Comparison of ENCODE assay signal across 8 mouse cellular contexts in the genomic region with DNA sequence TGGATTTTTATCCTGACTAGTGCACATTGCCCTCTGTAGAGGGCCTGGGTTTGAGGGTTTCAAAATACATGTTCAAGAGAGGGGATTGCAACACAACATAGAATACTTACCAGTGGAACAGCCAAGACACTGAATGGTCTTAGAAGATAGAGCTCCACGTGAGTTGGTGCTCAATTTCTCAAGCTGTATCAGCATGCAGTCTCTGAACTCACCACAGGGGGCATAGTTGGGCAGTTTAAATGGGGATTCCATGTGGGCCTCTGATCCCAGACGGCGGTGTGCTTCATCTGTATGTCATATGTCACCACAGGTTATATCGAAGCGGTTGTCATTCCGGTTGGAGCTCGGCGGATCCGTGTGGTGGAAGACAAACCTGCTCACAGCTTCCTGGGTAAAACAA.
A peak's percentile ranks its signal among the peaks of the same experiment; 100 is the strongest.
DNase-seq lines count a peak whose midpoint lies in the region; ATAC-seq and TF ChIP-seq lines count a peak whose summit lies in the region.
"Had no signal": no experiment of that assay in that cellular context is flagged by ENCODE, and none has a peak within 500 bp of the region (broad histone marks: within the 10 kb centered on the region; RNA-seq: fewer than 3 reads in every experiment).

No protein-coding gene starts in this region.

- DNase-seq in kidney, adult 9 months, result peak; percentile 48
- DNase-seq in 416B (ENCODE audit: low read depth) (peak; percentile 21), CH12.LX (ENCODE audit: extremely low read depth) (peak; percentile 42)
- DNase-seq in liver, embryonic 14.5 days (ENCODE audit: low read depth in 3 of 3, low spot score in 3 of 3), result no peak
- peak; percentile 75 for DNase-seq in thymus, postnatal 4 days

- no peaks in the 10 kb centered on the region for H3K9me3 ChIP-seq in kidney, embryonic 15.5 days (replicated peaks)
- no peaks in the 10 kb centered on the region for H3K9me3 ChIP-seq in CH12.LX (replicated peaks; ENCODE audit: low read length)
- no peaks in the 10 kb centered on the region for H3K9me3 ChIP-seq in liver, embryonic 14.5 days (ENCODE audit: control insufficient read depth, low read length)
- H3K9me3 ChIP-seq: embryonic facial prominence, embryonic 15.5 days had no signal

- H3K4me3 ChIP-seq in kidney, embryonic 15.5 days (replicated peaks), result no peak overlapping the region
- H3K4me3 ChIP-seq in CH12.LX (replicated peaks in 1 of 3; ENCODE audit: low read depth in 2 of 3, low read length in 2 of 3, poor library complexity in 1 of 3), result no peak overlapping the region
- H3K4me3 ChIP-seq in liver, embryonic 14.5 days (ENCODE audit: insufficient read depth in 1 of 2, low read depth in 2 of 2, low read length in 2 of 2), result no peak overlapping the region
- H3K4me3 ChIP-seq: embryonic facial prominence, embryonic 15.5 days had no signal

- H3K27me3 ChIP-seq in kidney, embryonic 15.5 days, result no peaks in the 10 kb centered on the region
- H3K27me3 ChIP-seq in CH12.LX (replicated peaks), result peaks cover 31% of the 10 kb centered on the region
- H3K27me3 ChIP-seq in liver, embryonic 14.5 days (ENCODE audit: control insufficient read depth, insufficient read depth, low read length), result no peaks in the 10 kb centered on the region
- H3K27me3 ChIP-seq: embryonic facial prominence, embryonic 15.5 days had no signal

- peak; percentile 50 to 71 for TF ChIP-seq CTCF in CH12.LX (conservative IDR thresholded peaks at IDR 0.05 in 1 of 2, IDR thresholded peaks at IDR 0.05 in 1 of 2; ENCODE audit: low read depth in 2 of 2, low read length in 2 of 2)
- peak; percentile 58 for TF ChIP-seq CTCF in liver, embryonic 14.5 days (IDR thresholded peaks at IDR 0.05; ENCODE audit: low read depth)

- no peaks in the 10 kb centered on the region for H3K79me2 ChIP-seq in CH12.LX (replicated peaks; ENCODE audit: control insufficient read depth, extremely low read depth, insufficient read depth, poor library complexity, severe bottlenecking)

- no peak overlapping the region for H3K4me2 ChIP-seq in kidney, embryonic 15.5 days
- no peak overlapping the region for H3K4me2 ChIP-seq in CH12.LX (ENCODE audit: insufficient read depth, low read depth, poor library complexity, severe bottlenecking)
- no peak overlapping the region for H3K4me2 ChIP-seq in liver, embryonic 14.5 days (ENCODE audit: low read depth)
- H3K4me2 ChIP-seq: embryonic facial prominence, embryonic 15.5 days had no signal

- no peak overlapping the region for H3K27ac ChIP-seq in kidney, embryonic 15.5 days
- H3K27ac ChIP-seq in CH12.LX (ENCODE audit: insufficient read depth, low read depth), result no peak overlapping the region
- H3K27ac ChIP-seq in liver, embryonic 14.5 days, result no peak overlapping the region
- H3K27ac ChIP-seq: embryonic facial prominence, embryonic 15.5 days had no signal

- H3K36me3 ChIP-seq in kidney, embryonic 15.5 days, result no peaks in the 10 kb centered on the region
- H3K36me3 ChIP-seq in CH12.LX (replicated peaks in 1 of 2; ENCODE audit: control insufficient read depth in 1 of 2, insufficient read depth in 1 of 2, low read length in 1 of 2), result no peaks in the 10 kb centered on the region
- no peaks in the 10 kb centered on the region for H3K36me3 ChIP-seq in liver, embryonic 14.5 days (replicated peaks; ENCODE audit: control insufficient read depth, insufficient read depth, low read depth)
- H3K36me3 ChIP-seq: embryonic facial prominence, embryonic 15.5 days had no signal

- TF ChIP-seq RAD21 in CH12.LX (IDR thresholded peaks at IDR 0.05; ENCODE audit: low read depth, low read length), result peak; percentile 68

- in situ Hi-C loops in CH12.LX (cut with MboI; ENCODE audit: low pct_ligation_motif_present, low pct_unique_long_range_greater_than_20kb, low sequenced_read_pairs), result loop anchor here (25.0 kb wide), 1 partner anchor 576 kb away; a partner anchor contains a TSS

- no peak for ATAC-seq in kidney, embryonic 15.5 days (replicated peaks; ENCODE audit: low FRiP score)
- peak; percentile 68; the same call in 1 of the 2 replicates for ATAC-seq in common myeloid progenitor, adult 5-6 weeks (replicated peaks; ENCODE audit: low read depth, poor library complexity, severe bottlenecking)
- ATAC-seq in liver, embryonic 14.5 days (ENCODE audit: insufficient read depth), result no peak

- no peak for TF ChIP-seq EP300 in CH12.LX (IDR thresholded peaks at IDR 0.05; ENCODE audit: low read length)
- TF ChIP-seq EP300 in liver, embryonic 14.5 days (IDR thresholded peaks at IDR 0.05; ENCODE audit: low read depth), result no peak

- H3K9ac ChIP-seq in kidney, embryonic 15.5 days, result no peak overlapping the region
- H3K9ac ChIP-seq in CH12.LX (ENCODE audit: insufficient read depth, low read depth), result no peak overlapping the region
- H3K9ac ChIP-seq in liver, embryonic 14.5 days (replicated peaks), result no peak overlapping the region
- H3K9ac ChIP-seq: embryonic facial prominence, embryonic 15.5 days had no signal

- dilution Hi-C loops in CH12.LX (cut with MboI; ENCODE audit: extremely low pct_ligation_motif_present, extremely low pct_unique_long_range_greater_than_20kb, low sequenced_read_pairs), result no loop called here

- WGBS in kidney, embryonic 15.5 days, result 87% methylated on average over 9 of the region's 9 CpGs
- 62% methylated on average over 9 of the region's 9 CpGs for WGBS in liver, embryonic 14.5 days (ENCODE audit: insufficient replicate concordance)

- H3K4me1 ChIP-seq in kidney, embryonic 15.5 days, result no peaks in the 10 kb centered on the region
- H3K4me1 ChIP-seq in CH12.LX (ENCODE audit: control insufficient read depth in 1 of 2, insufficient read depth in 2 of 2), result no peaks in the 10 kb centered on the region
- no peaks in the 10 kb centered on the region for H3K4me1 ChIP-seq in liver, embryonic 14.5 days (replicated peaks; ENCODE audit: control insufficient read depth in 2 of 2, insufficient read depth in 2 of 2, low read length in 1 of 2)

- TF ChIP-seq POLR2A in CH12.LX (IDR thresholded peaks at IDR 0.05; ENCODE audit: low read depth, low read length), result no peak

TF ChIP-seq in CH12.LX, 34 proteins besides CTCF, POLR2A, EP300 and RAD21:
- TF ChIP-seq BHLHE40 (IDR thresholded peaks at IDR 0.05; ENCODE audit: low read depth, low read length), result 0 out of 2 replicates have a peak, but pooled peaks have one; percentile 10
- TF ChIP-seq E2F4 (IDR thresholded peaks at IDR 0.05; ENCODE audit: insufficient replicate concordance, low read depth, low read length), result no peak
- TF ChIP-seq RCOR1 (conservative IDR thresholded peaks at IDR 0.05; ENCODE audit: low read depth, low read length), result no peak
- peak; percentile 52 for TF ChIP-seq SMC3 (IDR thresholded peaks at IDR 0.05; ENCODE audit: low read depth, low read length)
- TF ChIP-seq ZC3H11A (IDR thresholded peaks at IDR 0.05; ENCODE audit: low read depth, low read length), result no peak
- no peak for TF ChIP-seq MEF2A (IDR thresholded peaks at IDR 0.05; ENCODE audit: borderline replicate concordance, low read depth, low read length)
- peak; percentile 79; the same call in 1 of the 2 replicates for TF ChIP-seq MYC (IDR thresholded peaks at IDR 0.05; ENCODE audit: low read depth, low read length)

Comparison
In these comparisons a context has a peak if more than half of its experiments do, and no peak if none do; other contexts are left out.
1. DNase-seq: peak in kidney, adult 9 months (single experiment), 416B (single experiment), CH12.LX (single experiment) and thymus, postnatal 4 days (single experiment); none in liver, embryonic 14.5 days (0 of 3).